Mouse (Mus musculus): ENCODE data around the gene Gm19345. TPM values are rescaled to one million over a fixed set of nuclear protein-coding genes. Genes with fewer than 3 reads are reported as not detected.
A peak's percentile ranks its signal among the peaks of the same experiment; 100 is the strongest.

Gene Gm19345
- polyA plus RNA-seq, 1 experiment from 2014 or later: 0.10 TPM

GRCm38 (mm10) chr7:19842885-19843504 is 8.8 kb upstream of the Gm19345 start:
- DNase-seq (ENCODE audit: low read depth, low spot score) (no peak), ATAC-seq (no peak)
- no peaks in the 10 kb centered on the region for H3K27me3 ChIP-seq
- POLR2A ChIA-PET: interaction anchor here (0.8 to 1.2 kb wide), 3 partner anchors 13 to 21 kb away, joined by 3 to 5 read pairs (median 4); partner anchors contain the start of gene Bcl3
- CTCF ChIA-PET: interaction anchor here (0.9 to 4.5 kb wide), 3 partner anchors 12 to 41 kb away, joined by 3 to 52 read pairs (median 3); no protein-coding TSS in a partner anchor
- no peak for TF ChIP-seq CTCF (IDR thresholded peaks at IDR 0.05)
- in situ Hi-C loops (cut with MboI; ENCODE audit: low pct_unique_long_range_greater_than_20kb): loop anchor here (5.0 kb wide), 1 partner anchor 41 kb away; no protein-coding TSS in a partner anchor

GRCm38 (mm10) chr7:19843561-19843960 is 8.2 kb upstream of the Gm19345 start:
- DNase-seq (ENCODE audit: low read depth, low spot score) (no peak), ATAC-seq (peak; percentile 83)
- TF ChIP-seq CTCF (IDR thresholded peaks at IDR 0.05): peak; percentile 95
- ChIA-PET POLR2A (interaction anchor here (0.9 to 1.9 kb wide), 3 partner anchors 13 to 29 kb away, joined by 3 to 9 read pairs (median 5); partner anchors contain the start of gene Bcl3), CTCF (interaction anchor here (0.7 to 4.5 kb wide), 10 partner anchors 12 to 54 kb away, joined by 3 to 52 read pairs (median 5); no protein-coding TSS in a partner anchor)
- H3K27me3 ChIP-seq: no peaks in the 10 kb centered on the region
- in situ Hi-C loops (cut with MboI; ENCODE audit: low pct_unique_long_range_greater_than_20kb): loop anchor here (5.0 kb wide), 1 partner anchor 41 kb away; no protein-coding TSS in a partner anchor

- POLR2A ChIA-PET: interaction anchor here (1.9 kb wide), 1 partner anchor 30 kb away, joined by 9 read pairs; no protein-coding TSS in a partner anchor
- CTCF ChIA-PET: interaction anchor here (0.7 to 4.5 kb wide), 12 partner anchors 20 to 55 kb away, joined by 3 to 52 read pairs (median 5); partner anchors contain the start of gene Cblc
- DNase-seq (ENCODE audit: low read depth, low spot score) (no peak), ATAC-seq (no peak)
- H3K27me3 ChIP-seq: no peaks in the 10 kb centered on the region
- in situ Hi-C loops (cut with MboI; ENCODE audit: low pct_unique_long_range_greater_than_20kb): loop anchor here (5.0 kb wide), 1 partner anchor 42 kb away; no protein-coding TSS in a partner anchor
- no peak for TF ChIP-seq CTCF (IDR thresholded peaks at IDR 0.05)
Measured at GRCm38 (mm10) chr7:19844521-19845171, 7.2 kb upstream of the Gm19345 start.

GRCm38 (mm10) chr7:19853526-19853925 is 1.7 kb downstream of the Gm19345 start:
- no peak for ATAC-seq
- in situ Hi-C loops (cut with MboI; ENCODE audit: low pct_unique_long_range_greater_than_20kb): no loop called here
- ChIA-PET POLR2A (no interaction called here), CTCF (interaction anchor here (1.6 kb wide), 1 partner anchor 70 kb away, joined by 3 read pairs; no protein-coding TSS in a partner anchor)
- H3K27me3 ChIP-seq: peaks cover 23% of the 10 kb centered on the region
- no peak for TF ChIP-seq CTCF (IDR thresholded peaks at IDR 0.05)
- DNase-seq (ENCODE audit: low read depth, low spot score): no peak

GRCm38 (mm10) chr7:19855663-19856062 is 3.9 kb downstream of the Gm19345 start:
- ChIA-PET CTCF (interaction anchor here (1.0 to 1.8 kb wide), 2 partner anchors 13 to 53 kb away, joined by 3 to 4 read pairs; no protein-coding TSS in a partner anchor), POLR2A (no interaction called here)
- no peak for TF ChIP-seq CTCF (IDR thresholded peaks at IDR 0.05)
- peaks cover 23% of the 10 kb centered on the region for H3K27me3 ChIP-seq
- DNase-seq (ENCODE audit: low read depth, low spot score): no peak
- no peak for ATAC-seq
- in situ Hi-C loops (cut with MboI; ENCODE audit: low pct_unique_long_range_greater_than_20kb): no loop called here

GRCm38 (mm10) chr7:19856283-19856682 is 4.5 kb downstream of the Gm19345 start:
- no peak for ATAC-seq
- DNase-seq (ENCODE audit: low read depth, low spot score): no peak
- H3K27me3 ChIP-seq: peaks cover 19% of the 10 kb centered on the region
- ChIA-PET POLR2A (no interaction called here), CTCF (no interaction called here)
- TF ChIP-seq CTCF (IDR thresholded peaks at IDR 0.05): no peak
- in situ Hi-C loops (cut with MboI; ENCODE audit: low pct_unique_long_range_greater_than_20kb): no loop called here

- TF ChIP-seq CTCF (IDR thresholded peaks at IDR 0.05): no peak
- ChIA-PET POLR2A (no interaction called here), CTCF (no interaction called here)
- DNase-seq (ENCODE audit: low read depth, low spot score) (no peak), ATAC-seq (no peak)
- in situ Hi-C loops (cut with MboI; ENCODE audit: low pct_unique_long_range_greater_than_20kb): no loop called here
- H3K27me3 ChIP-seq: no peaks in the 10 kb centered on the region
Measured at GRCm38 (mm10) chr7:19859740-19860139, 7.9 kb downstream of the Gm19345 start.

- in situ Hi-C loops (cut with MboI; ENCODE audit: low pct_unique_long_range_greater_than_20kb): no loop called here
- H3K27me3 ChIP-seq: no peaks in the 10 kb centered on the region
- ATAC-seq (no peak), DNase-seq (ENCODE audit: low read depth, low spot score) (no peak)
- POLR2A ChIA-PET: no interaction called here
- CTCF ChIA-PET: no interaction called here
- no peak for TF ChIP-seq CTCF (IDR thresholded peaks at IDR 0.05)
Measured at GRCm38 (mm10) chr7:19861199-19861598, 9.4 kb downstream of the Gm19345 start, which contains the start of gene Ceacam16. TSS of gene Ceacam16 (minus strand) at chr7:19861299.

- no peaks in the 10 kb centered on the region for H3K27me3 ChIP-seq
- CTCF ChIA-PET: interaction anchor here (1.0 to 1.3 kb wide), 4 partner anchors 19 to 67 kb away, joined by 3 read pairs; no protein-coding TSS in a partner anchor
- POLR2A ChIA-PET: no interaction called here
- DNase-seq (ENCODE audit: low read depth, low spot score): no peak
- in situ Hi-C loops (cut with MboI; ENCODE audit: low pct_unique_long_range_greater_than_20kb): no loop called here
- no peak for ATAC-seq
- no peak for TF ChIP-seq CTCF (IDR thresholded peaks at IDR 0.05)
Measured at GRCm38 (mm10) chr7:19864241-19864640, 12.4 kb downstream of the Gm19345 start.

- in situ Hi-C loops (cut with MboI; ENCODE audit: low pct_unique_long_range_greater_than_20kb): no loop called here
- ATAC-seq (no peak), DNase-seq (ENCODE audit: low read depth, low spot score) (no peak)
- TF ChIP-seq CTCF (IDR thresholded peaks at IDR 0.05): no peak
- POLR2A ChIA-PET: no interaction called here
- no peaks in the 10 kb centered on the region for H3K27me3 ChIP-seq
- CTCF ChIA-PET: interaction anchor here (1.4 to 1.5 kb wide), 2 partner anchors 16 to 62 kb away, joined by 5 to 8 read pairs; no protein-coding TSS in a partner anchor
Measured at GRCm38 (mm10) chr7:19865246-19866036, 13.6 kb downstream of the Gm19345 start.
